Mouse (Mus musculus) hindbrain, embryonic 16.5 days (tissue): ENCODE results near the gene Npm3. TPM values are rescaled to one million over a fixed set of nuclear protein-coding genes. Genes with fewer than 3 reads are reported as not detected.
A peak's percentile ranks its signal among the peaks of the same experiment; 100 is the strongest.

Source experiments
- ATAC-seq: fragments of 200-750 bp; cut with Nextera tagmentation; 2 replicates; pipeline ENCODE4 v1.8.0; 2017; ENCODE audit warnings: moderate TSS enrichment, moderate library complexity
- H3K27ac ChIP-seq: fragments of 300-500 bp; sonication (generic); 2 replicates; pipeline ENCODE4 v1.5.1; 2014; ENCODE audit warnings: low read depth, mild to moderate bottlenecking, control low read depth, low read length, moderate library complexity
- H3K27me3 ChIP-seq: fragments of 300-500 bp; sonication (generic); replicated peaks from 2 replicates; pipeline ENCODE4 v1.6.1; 2014; ENCODE audit warnings: low read length; ENCODE audit not compliant: control insufficient read depth, insufficient read depth
- H3K36me3 ChIP-seq: fragments of 300-500 bp; sonication (generic); 2 replicates; pipeline ENCODE4 v1.6.1; 2014; ENCODE audit warnings: mild to moderate bottlenecking, low read length, moderate library complexity, mixed read lengths; ENCODE audit not compliant: control insufficient read depth, insufficient read depth
- H3K4me1 ChIP-seq: fragments of 300-500 bp; sonication (generic); 2 replicates; pipeline ENCODE4 v1.6.1; 2014; ENCODE audit warnings: low read depth, low read length; ENCODE audit not compliant: control insufficient read depth, insufficient read depth
- H3K4me2 ChIP-seq: fragments of 300-500 bp; sonication (generic); 2 replicates; pipeline ENCODE4 v1.6.1; 2014; ENCODE audit warnings: mild to moderate bottlenecking, low read length, control low read depth, moderate library complexity
- H3K4me3 ChIP-seq: fragments of 300-500 bp; sonication (generic); 2 replicates; pipeline ENCODE4 v1.5.1; 2014; ENCODE audit warnings: mild to moderate bottlenecking, low read length, control low read depth, moderate library complexity
- H3K9ac ChIP-seq: fragments of 300-500 bp; sonication (generic); 2 replicates; pipeline ENCODE4 v1.6.1; 2014; ENCODE audit warnings: low read depth, mild to moderate bottlenecking, control low read depth, low read length, moderate library complexity
- H3K9me3 ChIP-seq: fragments of 300-500 bp; sonication (generic); 2 replicates; pipeline ENCODE4 v1.6.1; 2014; ENCODE audit warnings: mild to moderate bottlenecking, low read length, moderate library complexity; ENCODE audit not compliant: control insufficient read depth
- WGBS: fragments of 180-500 bp; shearing (Covaris S2); extraction: QIAGEN DNeasy Blood & Tissue Kit; methylation state at CpG from one replicate; pipeline ENCODE4 v1.1.7; 2014; 5-methylcytosine and 5-hydroxymethylcytosine counted together
- polyA plus RNA-seq: library from polyadenylated mRNA; unstranded; fragments of >200 nt; fragmentation: Nextera tagmentation; extraction: Ambion mirVana; gene quantifications from 2 replicates; pipeline ENCODE4 v1.2.1, GENCODE M21; 2015

Gene Npm3
- polyA plus RNA-seq, 1 experiment from 2014 or later: 5.7 TPM

- no peaks in the 10 kb centered on the region for H3K27me3 ChIP-seq
- no peak overlapping the region for H3K4me3 ChIP-seq
- H3K9ac ChIP-seq: no peak overlapping the region
- H3K4me2 ChIP-seq: no peak overlapping the region
- H3K27ac ChIP-seq: no peak overlapping the region
- no peak for ATAC-seq
- H3K4me1 ChIP-seq: no peaks in the 10 kb centered on the region; the same call in 1 of the 2 replicates
- no peaks in the 10 kb centered on the region for H3K9me3 ChIP-seq
- no peaks in the 10 kb centered on the region for H3K36me3 ChIP-seq
- 86% methylated on average over 4 of the region's 4 CpGs for WGBS
Observed at GRCm38 (mm10) chr19:45788337-45788736, 38.9 kb upstream of the Npm3 start.

GRCm38 (mm10) chr19:45787450-45787849 is 38.1 kb upstream of the Npm3 start:
- no peak for ATAC-seq
- Histone ChIP-seq H3K4me2 (no peak overlapping the region), H3K4me1 (no peaks in the 10 kb centered on the region; the same call in 1 of the 2 replicates), H3K27me3 (no peaks in the 10 kb centered on the region), H3K27ac (no peak overlapping the region), H3K4me3 (no peak overlapping the region), H3K9ac (no peak overlapping the region), H3K36me3 (no peaks in the 10 kb centered on the region), H3K9me3 (no peaks in the 10 kb centered on the region)
- 69% methylated on average over 3 of the region's 3 CpGs for WGBS

- Histone ChIP-seq H3K27me3 (no peaks in the 10 kb centered on the region), H3K4me1 (peaks cover 16% of the 10 kb centered on the region), H3K4me3 (no peak overlapping the region), H3K9ac (no peak overlapping the region), H3K4me2 (no peak overlapping the region), H3K27ac (no peak overlapping the region), H3K36me3 (no peaks in the 10 kb centered on the region), H3K9me3 (no peaks in the 10 kb centered on the region)
- no peak for ATAC-seq
- WGBS: 70% methylated on average over 3 of the region's 3 CpGs
Observed at GRCm38 (mm10) chr19:45785470-45785869, 36.1 kb upstream of the Npm3 start.

- no peak for ATAC-seq
- Histone ChIP-seq H3K4me1 (peaks cover 26% of the 10 kb centered on the region), H3K9ac (peak overlapping the region; percentile 50), H3K9me3 (no peaks in the 10 kb centered on the region), H3K36me3 (no peaks in the 10 kb centered on the region), H3K4me3 (peak overlapping the region; percentile 38), H3K4me2 (peak overlapping the region; percentile 68), H3K27me3 (no peaks in the 10 kb centered on the region), H3K27ac (peak overlapping the region; percentile 70)
- 36% methylated on average over 17 of the region's 17 CpGs for WGBS
Observed at GRCm38 (mm10) chr19:45783933-45784576, 34.7 kb upstream of the Npm3 start.

- H3K36me3 ChIP-seq: peaks cover under 1% of the 10 kb centered on the region; the same call in 1 of the 2 replicates
- peak within 1 kb of the TSS; percentile 99 for H3K27ac ChIP-seq
- peak within 1 kb of the TSS; percentile 98 for H3K9ac ChIP-seq
- H3K4me1 ChIP-seq: peaks cover 26% of the 10 kb centered on the region
- no peaks in the 10 kb centered on the region for H3K9me3 ChIP-seq
- H3K27me3 ChIP-seq: no peaks in the 10 kb centered on the region
- H3K4me3 ChIP-seq: peak within 1 kb of the TSS; percentile 99
- peak; percentile 99 for ATAC-seq
- H3K4me2 ChIP-seq: peak within 1 kb of the TSS; percentile 71
- WGBS: 0% methylated on average over 62 of the region's 71 CpGs
Observed at GRCm38 (mm10) chr19:45783181-45783932, 34.0 kb upstream of the Npm3 start, which contains the start of gene Mgea5. Mgea5 (minus strand) TSS chr19:45783837.

- WGBS: under 1% methylated on average over 35 of the region's 36 CpGs
- Histone ChIP-seq H3K4me3 (peak overlapping the region; percentile 99), H3K36me3 (peaks cover 5% of the 10 kb centered on the region; the same call in 1 of the 2 replicates), H3K9ac (peak overlapping the region; percentile 98), H3K9me3 (no peaks in the 10 kb centered on the region), H3K4me2 (peak overlapping the region; percentile 71), H3K27ac (peak overlapping the region; percentile 99), H3K27me3 (no peaks in the 10 kb centered on the region), H3K4me1 (peaks cover 26% of the 10 kb centered on the region)
- ATAC-seq: peak; percentile 38
Observed at GRCm38 (mm10) chr19:45782315-45783001, 33.1 kb upstream of the Npm3 start.

GRCm38 (mm10) chr19:45781676-45782075 is 32.3 kb upstream of the Npm3 start:
- 61% methylated on average over 8 of the region's 8 CpGs for WGBS

GRCm38 (mm10) chr19:45780350-45780915 is 31.0 kb upstream of the Npm3 start:
- H3K27me3 ChIP-seq: no peaks in the 10 kb centered on the region
- no peak overlapping the region for H3K9ac ChIP-seq
- no peak for ATAC-seq
- H3K4me3 ChIP-seq: no peak overlapping the region
- 88% methylated on average over 13 of the region's 13 CpGs for WGBS
- peaks cover 12% of the 10 kb centered on the region; the same call in 1 of the 2 replicates for H3K36me3 ChIP-seq
- H3K9me3 ChIP-seq: no peaks in the 10 kb centered on the region
- H3K27ac ChIP-seq: no peak overlapping the region
- H3K4me2 ChIP-seq: peak overlapping the region; percentile 71
- H3K4me1 ChIP-seq: peaks cover 26% of the 10 kb centered on the region

More at GRCm38 (mm10) chr19:45781676-45782075, 32.3 kb upstream of the Npm3 start:
- H3K36me3 ChIP-seq: peaks cover 7% of the 10 kb centered on the region; the same call in 1 of the 2 replicates
- H3K4me3 ChIP-seq: peak overlapping the region; percentile 99
- no peak overlapping the region for H3K9ac ChIP-seq
- no peak for ATAC-seq
- H3K9me3 ChIP-seq: no peaks in the 10 kb centered on the region
- peaks cover 26% of the 10 kb centered on the region for H3K4me1 ChIP-seq
- H3K27me3 ChIP-seq: no peaks in the 10 kb centered on the region
- H3K4me2 ChIP-seq: peak overlapping the region; percentile 71
- H3K27ac ChIP-seq: no peak overlapping the region
